Mouse (Mus musculus): ENCODE results near the gene Adcyap1r1.
A peak's percentile ranks its signal among the peaks of the same experiment; 100 is the strongest.

The Adcyap1r1 gene

DNA sequence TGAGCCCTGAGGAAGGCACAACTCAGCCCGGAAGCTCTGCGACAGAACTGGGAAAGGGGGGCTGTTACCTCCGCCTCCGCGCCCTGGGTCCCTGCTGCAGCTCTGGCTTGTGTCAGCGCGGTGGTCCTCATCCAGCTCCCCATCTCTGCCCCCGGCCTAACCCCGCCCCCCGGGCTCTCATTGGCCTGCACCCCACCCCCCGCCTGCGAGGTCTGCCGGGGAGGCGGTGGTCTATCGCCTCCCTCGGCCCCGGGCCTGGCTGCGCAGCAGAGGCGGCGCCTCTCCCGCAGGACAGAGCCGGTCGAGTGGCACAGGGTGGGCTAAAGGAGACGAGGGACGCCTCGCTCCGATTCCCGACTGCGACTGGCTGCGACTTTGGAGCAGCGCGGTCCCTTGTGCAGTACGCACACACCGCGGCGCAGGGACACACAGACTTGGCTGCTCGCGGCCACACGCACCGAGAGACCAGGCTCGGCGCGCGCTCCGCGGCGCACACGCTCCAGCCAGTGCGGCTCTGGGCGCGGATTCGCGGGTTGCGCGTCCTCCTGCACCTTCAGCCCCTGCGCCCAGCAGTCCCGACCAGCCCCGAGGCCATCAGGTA, at the start of gene Adcyap1r1:
Adcyap1r1 (plus strand) TSS at position 208 of the 601 bp plus-strand sequence.
- DNase-seq: peak; percentile 22

DNA sequence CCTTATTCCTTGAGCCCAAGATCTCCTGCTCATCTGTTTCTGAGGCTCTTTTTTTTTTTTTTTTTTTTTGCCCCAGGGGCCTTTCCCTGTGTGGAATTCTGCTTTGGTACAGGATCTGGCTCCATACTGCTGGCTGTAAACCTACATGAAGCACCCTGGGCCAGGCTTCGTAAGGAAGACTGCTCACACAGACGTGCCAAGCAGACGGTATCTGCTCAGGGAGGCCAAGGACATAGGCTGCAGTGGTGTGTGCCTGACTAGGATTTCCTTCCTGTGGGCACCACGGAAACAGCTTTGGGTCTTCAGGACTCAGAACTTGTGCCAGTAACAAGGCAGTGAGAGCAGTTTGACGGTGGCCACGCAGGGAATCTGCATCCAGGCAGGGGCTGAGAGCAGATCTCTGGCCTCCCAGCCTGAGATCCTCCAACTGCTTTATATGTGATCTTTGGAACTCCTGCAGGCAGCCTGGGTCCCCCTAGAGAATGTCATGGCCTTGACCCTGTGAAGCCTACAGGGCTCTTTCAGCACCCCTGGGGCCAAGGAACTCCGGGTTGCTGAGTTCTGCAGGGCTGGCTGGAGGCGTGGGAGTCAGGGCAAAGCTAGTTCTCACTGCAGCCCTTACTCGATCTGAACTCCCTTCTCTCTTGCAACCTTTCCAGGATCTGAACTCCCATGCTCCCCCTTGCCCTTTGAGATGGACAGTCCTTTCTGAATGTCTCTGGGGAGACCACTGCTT, 49.6 kb upstream of the Adcyap1r1 start:
- DNase-seq: no peak

- DNase-seq: no peak
These were observed 48.1 kb upstream of the Adcyap1r1 start for GRCm38 (mm10) chr6:55403411-55404309.

- no peak for DNase-seq
These were observed 47.3 kb upstream of the Adcyap1r1 start for GRCm38 (mm10) chr6:55404421-55404990.

DNA sequence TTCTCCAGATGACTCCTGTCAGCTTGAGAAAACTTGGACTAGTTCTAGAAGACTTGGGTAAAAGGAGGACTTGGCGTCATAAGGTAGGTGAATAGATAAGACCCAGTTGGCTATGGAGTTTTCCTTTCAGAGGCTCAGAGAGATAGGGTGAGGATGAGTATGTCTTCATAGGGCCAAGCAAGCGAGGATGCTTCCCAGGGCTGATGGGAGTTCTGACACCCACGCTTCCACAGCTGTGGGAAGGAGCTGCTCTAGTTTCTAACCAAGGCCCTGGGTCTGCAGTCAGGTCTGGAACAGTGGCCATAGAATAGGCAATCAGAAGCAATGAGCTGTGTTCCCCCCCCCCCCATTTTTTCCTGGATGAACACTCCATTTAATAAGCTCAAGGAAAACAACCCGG, 44.4 kb upstream of the Adcyap1r1 start:
- DNase-seq: peak; percentile 1

GRCm38 (mm10) chr6:55410119-55410775, 41.5 kb upstream of the Adcyap1r1 start:
- DNase-seq: peak; percentile 2

DNA sequence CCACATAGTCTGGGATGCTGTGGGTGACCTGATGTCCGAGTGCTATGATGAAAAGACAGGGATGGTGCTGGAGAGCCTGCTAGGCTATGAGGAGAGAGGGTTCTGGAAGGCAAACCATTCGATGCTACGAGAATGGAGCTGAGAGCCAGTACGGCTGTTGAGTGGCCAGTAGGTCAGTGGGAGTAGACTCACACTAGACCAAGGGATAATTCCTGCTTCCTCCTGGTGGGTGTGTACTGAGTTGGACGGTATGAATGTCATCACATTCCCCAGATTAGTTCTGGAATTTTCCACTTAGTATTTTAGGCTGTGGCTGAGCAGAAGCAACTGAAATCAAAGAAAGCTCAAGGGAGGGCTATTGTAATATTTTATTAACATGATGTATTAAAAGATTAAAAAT, 40.8 kb upstream of the Adcyap1r1 start:
- DNase-seq: peak; percentile 1

GRCm38 (mm10) chr6:55416202-55416601, 35.6 kb upstream of the Adcyap1r1 start:
- peak; percentile 1 for DNase-seq

GRCm38 (mm10) chr6:55418746-55419410, 32.9 kb upstream of the Adcyap1r1 start:
- DNase-seq: peak; percentile 1

DNA sequence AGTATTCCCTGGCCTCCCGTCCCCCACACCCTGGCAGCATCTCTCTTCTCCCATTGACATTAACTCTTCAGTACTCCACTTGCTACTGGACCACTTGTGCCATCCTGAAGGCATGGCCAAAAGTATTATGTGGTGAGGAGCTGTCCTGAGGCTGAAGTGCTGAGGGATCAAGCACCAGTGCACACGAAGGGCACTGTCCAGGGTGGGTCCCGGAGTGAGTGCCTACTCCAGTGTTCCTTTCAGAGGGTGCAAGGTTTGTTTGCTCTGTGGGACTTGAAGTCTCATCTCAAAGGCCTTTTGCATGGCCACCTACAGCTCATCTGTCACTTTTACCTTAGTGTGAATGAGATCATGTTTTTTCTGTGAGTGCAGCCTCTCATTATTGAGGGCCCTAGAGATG, 31.4 kb upstream of the Adcyap1r1 start:
- no peak for DNase-seq

- no peak for DNase-seq
These were observed 30.9 kb upstream of the Adcyap1r1 start for GRCm38 (mm10) chr6:55420869-55421361.

DNA sequence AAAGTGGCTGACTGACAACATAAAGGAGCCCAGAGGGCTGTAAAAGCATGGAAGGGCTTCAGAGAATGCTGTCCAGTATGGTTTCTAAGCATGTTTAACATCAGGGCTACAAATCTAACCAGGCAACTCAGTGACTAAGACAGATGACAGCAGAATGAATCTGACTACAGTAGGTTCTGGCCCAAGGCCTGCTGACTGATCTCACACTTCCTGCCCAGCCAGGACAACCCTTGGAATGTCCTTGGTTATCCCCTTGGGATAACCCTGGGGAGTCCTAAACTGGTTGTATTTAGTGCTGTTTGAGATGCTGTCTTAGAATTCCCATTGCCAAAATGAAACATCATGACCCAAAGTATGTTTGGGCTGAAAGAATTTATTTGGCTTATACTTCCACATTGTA, 19.7 kb upstream of the Adcyap1r1 start:
- DNase-seq: no peak

- DNase-seq: peak; percentile 16
These were observed 17.4 kb upstream of the Adcyap1r1 start for GRCm38 (mm10) chr6:55434360-55434759.

DNA sequence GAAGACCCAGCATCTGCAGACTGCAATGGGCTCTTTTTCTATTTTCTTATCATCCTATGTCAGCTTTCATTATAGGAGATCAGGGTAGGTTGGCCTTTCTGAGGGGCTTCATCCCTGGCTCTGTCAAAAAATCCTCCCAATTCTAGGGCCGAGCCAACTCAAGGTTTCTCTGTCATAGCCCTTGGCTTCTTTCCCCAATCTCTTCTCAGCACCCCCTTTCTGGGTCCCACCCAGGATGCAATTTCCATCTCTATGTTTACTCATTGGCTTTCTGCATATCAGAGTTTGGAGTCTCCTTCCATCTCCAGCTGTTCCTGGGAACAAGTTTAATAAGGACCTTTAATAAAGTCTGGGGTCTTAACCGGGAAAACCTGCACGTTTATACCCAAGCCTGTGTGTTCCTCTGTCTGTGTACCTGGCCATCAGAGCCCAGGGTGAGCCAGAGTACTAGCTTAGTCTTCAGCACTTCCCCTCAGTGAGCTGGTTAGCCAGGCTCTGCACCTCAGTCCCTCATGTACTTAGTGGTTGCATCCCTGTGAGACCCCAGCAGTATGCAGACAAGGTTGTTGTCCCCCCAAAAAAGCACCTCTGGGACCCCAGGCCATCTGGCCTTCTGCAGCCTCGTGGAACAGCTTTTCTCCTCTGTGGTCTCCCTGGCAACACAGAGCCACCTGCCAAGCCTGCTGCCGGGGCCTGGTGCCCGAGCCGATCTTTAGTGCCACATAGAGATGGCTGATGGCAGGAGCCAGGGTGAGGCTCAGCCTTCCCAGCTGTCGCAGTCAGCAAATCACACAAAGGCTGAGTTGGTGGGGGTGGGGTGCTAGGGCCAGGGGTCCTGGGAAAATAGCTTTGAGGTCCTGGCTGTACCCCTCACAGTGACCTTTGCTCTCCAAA, 16.3 kb upstream of the Adcyap1r1 start:
- no peak for DNase-seq

DNA sequence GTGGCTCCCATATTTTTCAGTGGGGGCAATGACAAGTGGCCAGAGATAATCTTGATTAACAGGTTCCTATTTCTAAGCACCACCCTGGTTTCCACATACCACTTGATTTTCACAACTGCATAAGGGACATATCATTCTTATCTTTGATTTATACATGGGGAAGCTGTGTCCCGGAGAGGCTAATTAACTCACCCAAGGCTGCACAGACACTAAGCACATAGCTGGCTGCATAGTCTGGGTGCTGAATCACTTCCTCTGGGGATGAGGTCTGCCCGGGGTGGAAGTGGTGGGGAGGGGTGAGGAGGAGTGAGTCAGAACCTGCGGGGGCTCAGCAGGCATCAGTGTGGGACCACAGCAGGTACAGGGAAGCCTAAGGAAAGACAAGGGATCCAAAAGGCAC, 13.9 kb upstream of the Adcyap1r1 start:
- DNase-seq: no peak

- no peak for DNase-seq
These were observed 12.9 kb upstream of the Adcyap1r1 start for GRCm38 (mm10) chr6:55438837-55439236.

DNA sequence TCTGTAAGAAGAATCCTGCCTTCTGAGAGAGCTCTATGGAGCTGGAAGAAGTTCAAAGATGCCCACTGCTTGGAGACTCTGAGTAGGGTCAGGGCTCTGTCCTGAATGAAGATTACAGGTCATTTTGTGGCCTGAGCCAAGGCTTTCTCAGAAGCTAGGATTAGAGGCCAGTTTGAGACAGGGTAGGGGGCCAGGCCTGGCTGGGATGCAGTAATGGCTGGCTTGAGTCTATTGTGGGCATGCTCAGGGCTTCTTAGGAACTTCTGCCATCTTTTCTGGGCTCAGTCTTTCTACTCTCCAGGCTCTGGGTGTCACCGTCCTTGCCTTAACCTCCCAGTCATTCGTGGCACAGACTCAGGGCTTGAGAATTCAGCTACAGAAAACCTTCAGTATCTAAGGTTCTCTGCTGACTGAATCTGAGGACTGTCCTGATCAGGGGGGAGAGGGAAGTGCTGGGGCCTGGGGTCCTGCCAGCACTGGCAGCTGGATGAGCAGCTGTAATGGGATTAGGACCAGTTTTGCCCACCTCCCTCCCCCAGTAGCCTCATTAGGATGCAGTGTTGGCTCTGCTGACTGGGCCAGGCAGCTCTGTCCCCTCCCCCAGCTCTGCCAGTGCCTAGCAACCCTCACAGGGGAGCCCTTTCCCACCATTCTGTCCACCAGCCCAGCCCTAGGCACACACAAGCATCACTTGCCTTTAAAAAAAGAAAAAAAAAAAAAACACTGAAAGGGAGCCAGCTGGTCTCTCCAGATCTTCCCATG, 7.7 kb upstream of the Adcyap1r1 start:
- no peak for DNase-seq

DNA sequence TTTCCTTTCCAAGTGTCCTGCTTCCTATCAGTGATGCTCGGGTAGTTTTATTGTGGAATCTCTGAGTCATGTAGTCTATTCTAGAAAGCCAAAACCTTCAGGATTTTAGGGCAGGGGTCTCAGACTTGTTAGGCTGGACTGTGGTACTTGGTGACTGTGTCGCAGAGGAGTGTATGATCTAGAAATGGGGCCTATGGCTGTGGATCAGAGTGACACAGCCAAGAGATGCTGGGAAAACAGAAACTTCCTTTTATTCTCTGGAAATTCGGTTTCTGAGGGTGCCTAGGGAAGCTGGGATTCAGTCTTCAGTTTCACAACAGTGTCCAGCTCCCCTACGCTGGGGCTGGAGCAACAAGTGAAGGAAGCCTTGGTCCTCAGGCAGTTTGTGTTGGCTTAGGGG, 7.1 kb upstream of the Adcyap1r1 start:
- no peak for DNase-seq

DNA sequence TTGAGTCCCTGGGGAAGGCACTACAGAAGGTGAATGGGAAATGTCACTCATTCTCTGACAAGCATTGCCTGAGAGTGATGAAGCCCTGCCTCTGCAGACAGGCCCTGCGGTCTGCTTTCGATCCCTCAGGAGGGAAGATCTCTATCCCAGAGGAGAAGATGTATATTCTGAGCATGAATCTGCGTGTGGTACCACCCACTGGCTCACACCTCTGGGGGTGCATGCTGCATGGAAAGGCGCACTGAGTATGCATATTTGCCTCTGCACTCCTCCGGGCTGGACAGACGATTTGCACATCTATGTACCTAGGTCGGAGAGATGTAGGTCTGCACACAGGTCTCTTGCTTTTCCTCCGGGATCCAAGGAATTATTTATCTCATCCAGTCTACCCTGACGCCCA, 3.6 kb upstream of the Adcyap1r1 start:
- no peak for DNase-seq

All from liver (tissue).